Mouse (Mus musculus) MEL (cell line): Measurements from ENCODE around the gene Myo1a.

Source experiments
- BHLHE40 ChIP-seq: IDR thresholded peaks from 2 replicates; pipeline ENCODE4 v1.6.1; 2012; ENCODE audit warnings: low read depth, mild to moderate bottlenecking, inconsistent platforms, low read length, improper control_type of control experiment, borderline replicate concordance
- CTCF ChIP-seq, 3 experiments: IDR thresholded peaks in 2 of 3; conservative IDR thresholded peaks in 1 of 3; 2 replicates each; pipeline ENCODE4 v1.5.1; 2011 to 2012; ENCODE audit warnings: low read length in 3 of 3, low read depth in 2 of 3, mild to moderate bottlenecking in 2 of 3, improper control_type of control experiment in 1 of 3, inconsistent platforms in 1 of 3, mixed read lengths in 1 of 3, moderate library complexity in 1 of 3; ENCODE audit not compliant: control insufficient read depth in 1 of 3, insufficient read depth in 1 of 3, poor library complexity in 1 of 3, severe bottlenecking in 1 of 3
- GABPA ChIP-seq: IDR thresholded peaks from 2 replicates; pipeline ENCODE4 v1.6.1; 2012; ENCODE audit warnings: low read depth, mild to moderate bottlenecking, inconsistent platforms, low read length, improper control_type of control experiment, moderate library complexity
- MEF2A ChIP-seq: IDR thresholded peaks from 2 replicates; pipeline ENCODE4 v1.6.1; 2014; ENCODE audit warnings: low read depth, mild to moderate bottlenecking, inconsistent platforms, low read length, improper control_type of control experiment; ENCODE audit not compliant: poor library complexity, insufficient replicate concordance, severe bottlenecking; ENCODE audit errors: extremely low read depth
- NRF1 ChIP-seq: IDR thresholded peaks from 2 replicates; pipeline ENCODE4 v1.6.1; 2014; ENCODE audit warnings: low read depth, mild to moderate bottlenecking, inconsistent platforms, low read length, improper control_type of control experiment, moderate library complexity; ENCODE audit not compliant: poor library complexity, insufficient read depth, severe bottlenecking
- SIN3A ChIP-seq: IDR thresholded peaks from 2 replicates; pipeline ENCODE4 v1.6.1; 2012; ENCODE audit warnings: low read length, improper control_type of control experiment, inconsistent platforms
- TCF12 ChIP-seq: IDR thresholded peaks from 2 replicates; pipeline ENCODE4 v1.6.1; 2014; ENCODE audit warnings: low read depth, mild to moderate bottlenecking, inconsistent platforms, low read length, improper control_type of control experiment, moderate library complexity

GRCm38 (mm10) chr10:127674046-127674655 lies 30.8 kb upstream of the Myo1a start:
- TF ChIP-seq CTCF (IDR thresholded peaks at IDR 0.05 in 2 of 3, conservative IDR thresholded peaks at IDR 0.05 in 1 of 3; ENCODE audit: control insufficient read depth in 1 of 3, insufficient read depth in 1 of 3, low read depth in 2 of 3, low read length in 3 of 3, poor library complexity in 1 of 3, severe bottlenecking in 1 of 3), result no peak
- TF ChIP-seq NRF1, result no peak
- TF ChIP-seq SIN3A, result no peak
- TF ChIP-seq TCF12, result no peak
- no peak for TF ChIP-seq BHLHE40
- no peak for TF ChIP-seq MEF2A
- no peak for TF ChIP-seq GABPA
